Mouse (Mus musculus) testis, adult 2 months (tissue): ENCODE data around the gene Ccdc33.

Experiments used
- CTCF ChIP-seq: fragments of 200-500 bp; IDR thresholded peaks from 2 replicates; pipeline ENCODE4 v1.5.1; 2012; ENCODE audit warnings: low read depth, mild to moderate bottlenecking, inconsistent platforms, low read length, moderate library complexity; ENCODE audit not compliant: control insufficient read depth, insufficient read depth, insufficient replicate concordance
- POLR2A ChIP-seq: fragments of 200-500 bp; IDR thresholded peaks from 2 replicates; pipeline ENCODE4 v1.6.1; 2012; ENCODE audit warnings: low read depth, mild to moderate bottlenecking, inconsistent platforms, low read length, moderate library complexity; ENCODE audit not compliant: control insufficient read depth

DNA sequence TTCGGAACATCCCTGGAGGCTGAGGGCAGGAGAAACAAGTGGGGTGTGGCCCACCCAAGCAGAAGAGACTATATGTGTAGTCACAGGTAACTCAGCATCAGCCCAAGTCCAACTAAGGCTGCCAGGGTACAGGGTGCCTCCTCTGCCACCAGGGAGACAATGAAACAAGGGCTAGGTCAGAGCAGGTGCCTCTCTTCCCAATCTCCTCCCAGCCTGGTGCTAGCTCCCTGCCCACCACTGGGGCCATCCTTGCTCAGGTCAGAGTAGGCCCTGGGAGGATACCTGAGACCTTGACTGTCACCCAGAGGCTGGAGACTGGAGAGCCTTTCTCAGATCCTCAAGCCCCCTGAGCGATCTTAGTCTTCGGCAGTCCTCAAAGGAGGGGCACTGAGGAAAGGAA is 43.5 kb upstream of the Ccdc33 start:
- TF ChIP-seq POLR2A (no peak), CTCF (no peak)
